Comparison of ENCODE assay signal across 8 mouse cellular contexts in genomic region chr11:29692683-29693272, GRCm38 (mm10). TPM values are rescaled to one million over a fixed set of nuclear protein-coding genes. Genes with fewer than 3 reads are reported as not detected.
DNase-seq lines count a peak whose midpoint lies in the region; ATAC-seq lines count a peak whose summit lies in the region.

Rtn4 (plus strand) TSS chr11:29692947.

- ATAC-seq in intestine, embryonic 14.5 days (replicated peaks; ENCODE audit: low FRiP score, low TSS enrichment, low read depth): peak; percentile 96

- intact Hi-C loops in left cerebral cortex, postnatal 14 days (cut with DNase I): loop anchor here (2.0 to 10.0 kb wide), 2 partner anchors 144 to 332 kb away; partner anchors contain the start of genes Eml6 and Rps27a

- H3K27me3 ChIP-seq in intestine, embryonic 14.5 days (replicated peaks; ENCODE audit: control insufficient read depth, insufficient read depth, low read length): no peaks in the 10 kb centered on the region

- DNase-seq in adrenal gland, adult 18-20 months (ENCODE audit: low spot score in 2 of 2): peak; percentile 94 to 96
- peak; percentile 98 for DNase-seq in embryo, embryonic 11 days
- peak; percentile 98 for DNase-seq in gastrocnemius, postnatal 25 days
- DNase-seq in intestine, embryonic 14.5 days (ENCODE audit: low spot score): peak; percentile 97
- peak; percentile 97 to 98 for DNase-seq in left cerebral cortex, postnatal 14 days (ENCODE audit: low spot score in 2 of 2)
- peak; percentile 98 for DNase-seq in mesoderm, embryonic 11.5 days (ENCODE audit: low read depth, low spot score)
- peak; percentile 97 to 98 for DNase-seq in right cerebral cortex, postnatal 36 days (ENCODE audit: low spot score in 2 of 2)
- DNase-seq in yolk sac, embryonic 10.5 days (ENCODE audit: low spot score): peak; percentile 98

- H3K27ac ChIP-seq in intestine, embryonic 14.5 days (ENCODE audit: low read depth): peak within 1 kb of the TSS; percentile 98

- peak within 1 kb of the TSS; percentile 92 for H3K4me3 ChIP-seq in intestine, embryonic 14.5 days (ENCODE audit: low read depth, low read length)

- under 1% methylated on average over 43 of the region's 43 CpGs for WGBS in intestine, embryonic 14.5 days

- no peaks in the 10 kb centered on the region for H3K9me3 ChIP-seq in intestine, embryonic 14.5 days (ENCODE audit: control insufficient read depth, low read length)

- H3K36me3 ChIP-seq in intestine, embryonic 14.5 days (ENCODE audit: control insufficient read depth, insufficient read depth, low read length): peaks cover 6% of the 10 kb centered on the region; the same call in 1 of the 2 replicates

- peak within 1 kb of the TSS; percentile 61 for H3K4me2 ChIP-seq in intestine, embryonic 14.5 days (ENCODE audit: low read length)

- H3K4me1 ChIP-seq in intestine, embryonic 14.5 days (replicated peaks; ENCODE audit: control insufficient read depth, insufficient read depth, low read length): peaks cover 9% of the 10 kb centered on the region

- H3K9ac ChIP-seq in intestine, embryonic 14.5 days (ENCODE audit: low read length): peak within 1 kb of the TSS; percentile 96

RNA-seq across cellular contexts. Expression of gene Rtn4, which starts in this region (rescaled TPM):
- 100 to 1,000 TPM; 330 to 492 TPM for total RNA-seq in adrenal gland, adult 18-20 months (2021)
- total RNA-seq in gastrocnemius, postnatal 25 days (2021): 100 to 1,000 TPM; 715 to 734 TPM
- polyA plus RNA-seq in intestine, embryonic 14.5 days (2014; fragmentation: Nextera tagmentation; extraction: Ambion mirVana): 49.6 and 54.6 TPM in 2 replicates
- 100 to 1,000 TPM; 639 to 692 TPM for total RNA-seq in left cerebral cortex, postnatal 14 days (2021)

Comparison
In these comparisons a context has a peak if more than half of its experiments do, and no peak if none do; other contexts are left out.
1. Peak in every context shown above with its lines: DNase-seq, ATAC-seq, H3K4me3 ChIP-seq and H3K27ac ChIP-seq.